Mouse (Mus musculus): ENCODE measurements around the gene Tuba3b.

- no peak for TF ChIP-seq CTCF (conservative IDR thresholded peaks at IDR 0.05; ENCODE audit: low read length)
- no peak for TF ChIP-seq NANOG (IDR thresholded peaks at IDR 0.05; ENCODE audit: borderline replicate concordance, low read length)
Observed at GRCm38 (mm10) chr6:145581366-145582170, 34.0 kb upstream of the Tuba3b start.

Data from E14TG2a.4 (cell line).